Mouse (Mus musculus) myocyte (in vitro differentiated cells): Measurements from ENCODE around the gene Arhgap10.

ENCODE experiments used
- MYOG ChIP-seq, 3 experiments: IDR thresholded peaks; one replicate each; pipeline ENCODE4 v1.6.1; 2011; ENCODE audit warnings: control low read depth in 2 of 3, low read depth in 2 of 3, mild to moderate bottlenecking in 2 of 3; ENCODE audit not compliant: insufficient read length in 2 of 3, control insufficient read depth in 1 of 3, insufficient read depth in 1 of 3
- POLR2AphosphoS2 ChIP-seq: IDR thresholded peaks from one replicate; pipeline ENCODE4 v1.6.1; 2011; ENCODE audit warnings: low read depth, control low read depth; ENCODE audit not compliant: insufficient read length
- USF1 ChIP-seq: IDR thresholded peaks from one replicate; pipeline ENCODE4 v1.6.1; 2011; ENCODE audit warnings: low read depth, mild to moderate bottlenecking, control low read depth, moderate library complexity

- TF ChIP-seq POLR2AphosphoS2, result no peak
- TF ChIP-seq USF1, result no peak
- no peak for TF ChIP-seq MYOG (IDR thresholded peaks at IDR 0.05; ENCODE audit: control insufficient read depth in 1 of 3, insufficient read depth in 1 of 3, insufficient read length in 2 of 3, low read depth in 2 of 3)
Measured at GRCm38 (mm10) chr8:77515786-77516185, 2.0 kb downstream of the Arhgap10 start.
